Mouse (Mus musculus) stomach, adult 2 months (tissue): ENCODE measurements around the gene Dcaf10. TPM values are rescaled to one million over a fixed set of nuclear protein-coding genes. Genes with fewer than 3 reads are reported as not detected.

Experiments
- polyA plus RNA-seq: library from polyadenylated mRNA; depleted of rRNA; stranded (reverse); fragments of >200 nt; gene quantifications from 2 replicates; pipeline ENCODE4 v1.2.3, GENCODE M21; 2012; rRNA removed

Gene Dcaf10
- polyA plus RNA-seq = 15.6 and 20.0 TPM in 2 replicates

DNA sequence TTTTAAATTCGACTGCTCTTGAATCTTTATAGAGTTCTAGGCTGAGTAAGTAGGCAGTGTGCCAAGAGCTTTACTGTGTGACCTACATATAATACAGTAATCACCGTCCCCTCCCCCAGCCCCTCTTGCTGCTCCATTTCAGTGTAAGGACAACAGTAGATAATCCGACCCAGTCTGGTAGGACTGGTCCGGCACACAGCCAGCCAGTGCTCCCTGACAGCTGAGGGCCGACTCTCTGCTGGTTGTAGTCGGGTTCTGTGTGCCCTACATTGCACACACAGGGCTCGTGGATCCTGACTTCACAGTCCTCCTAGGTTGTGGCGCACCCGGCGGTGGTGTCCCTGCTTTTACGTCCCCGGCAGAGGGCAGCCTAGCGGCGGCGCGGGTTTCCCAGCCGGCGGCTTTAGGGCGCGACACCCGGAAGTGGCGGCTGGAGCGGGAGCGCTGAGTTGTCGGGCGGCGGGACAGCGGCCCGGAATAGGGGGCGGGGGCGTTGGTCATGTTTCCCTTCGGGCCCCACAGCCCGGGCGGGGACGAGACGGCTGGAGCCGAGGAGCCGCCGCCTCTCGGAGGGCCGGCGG is at the start of gene Dcaf10:
TSS of gene Dcaf10 (plus strand) at position 433 of the 581 bp plus-strand sequence.

DNA sequence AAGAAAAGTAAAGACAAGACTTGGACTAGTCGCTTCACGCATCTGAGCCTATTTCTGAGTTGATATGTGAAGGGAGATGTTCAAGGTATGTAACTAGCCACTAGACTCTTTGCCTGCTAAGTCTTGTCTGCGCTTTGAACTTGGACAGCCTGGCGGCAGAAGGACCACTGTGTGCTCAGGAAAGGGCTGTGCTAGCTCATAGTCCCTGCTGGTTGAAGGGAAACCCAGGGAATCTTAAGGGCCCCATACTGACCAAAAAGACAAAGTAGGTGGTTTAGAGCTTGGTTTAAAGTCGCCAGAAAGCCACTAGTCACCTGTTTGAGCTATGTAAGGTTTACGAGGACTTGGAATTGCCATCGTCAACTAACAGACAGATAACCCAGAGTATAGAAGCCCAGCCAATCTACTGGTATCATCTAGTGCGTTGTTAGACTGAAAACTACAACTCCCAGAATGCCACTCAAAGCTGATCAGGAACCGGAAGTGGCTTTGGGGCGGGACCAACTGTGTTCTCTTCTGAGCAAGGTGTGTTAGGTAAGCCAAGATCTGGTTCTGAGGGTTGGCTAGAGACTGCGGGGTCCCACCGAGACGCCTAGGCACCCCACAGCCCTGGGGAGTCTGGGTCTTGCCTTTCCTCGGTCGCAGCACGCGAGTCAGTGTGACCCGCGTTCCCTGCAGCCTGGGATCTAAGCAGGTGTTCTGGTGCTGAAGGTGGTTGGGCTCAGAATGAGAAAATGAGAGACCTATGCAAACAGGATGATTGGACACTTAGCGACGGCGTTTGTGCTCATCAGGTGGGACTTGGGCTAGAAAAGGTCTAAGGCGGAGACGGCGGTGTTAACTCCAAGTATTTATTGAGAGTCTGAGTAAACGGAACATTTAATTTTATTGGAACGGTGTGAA is 45.0 kb upstream of the Dcaf10 start, which contains the start of gene Trmt10b:
TSS of gene Trmt10b (plus strand) at position 466 of the 903 bp plus-strand sequence.

DNA sequence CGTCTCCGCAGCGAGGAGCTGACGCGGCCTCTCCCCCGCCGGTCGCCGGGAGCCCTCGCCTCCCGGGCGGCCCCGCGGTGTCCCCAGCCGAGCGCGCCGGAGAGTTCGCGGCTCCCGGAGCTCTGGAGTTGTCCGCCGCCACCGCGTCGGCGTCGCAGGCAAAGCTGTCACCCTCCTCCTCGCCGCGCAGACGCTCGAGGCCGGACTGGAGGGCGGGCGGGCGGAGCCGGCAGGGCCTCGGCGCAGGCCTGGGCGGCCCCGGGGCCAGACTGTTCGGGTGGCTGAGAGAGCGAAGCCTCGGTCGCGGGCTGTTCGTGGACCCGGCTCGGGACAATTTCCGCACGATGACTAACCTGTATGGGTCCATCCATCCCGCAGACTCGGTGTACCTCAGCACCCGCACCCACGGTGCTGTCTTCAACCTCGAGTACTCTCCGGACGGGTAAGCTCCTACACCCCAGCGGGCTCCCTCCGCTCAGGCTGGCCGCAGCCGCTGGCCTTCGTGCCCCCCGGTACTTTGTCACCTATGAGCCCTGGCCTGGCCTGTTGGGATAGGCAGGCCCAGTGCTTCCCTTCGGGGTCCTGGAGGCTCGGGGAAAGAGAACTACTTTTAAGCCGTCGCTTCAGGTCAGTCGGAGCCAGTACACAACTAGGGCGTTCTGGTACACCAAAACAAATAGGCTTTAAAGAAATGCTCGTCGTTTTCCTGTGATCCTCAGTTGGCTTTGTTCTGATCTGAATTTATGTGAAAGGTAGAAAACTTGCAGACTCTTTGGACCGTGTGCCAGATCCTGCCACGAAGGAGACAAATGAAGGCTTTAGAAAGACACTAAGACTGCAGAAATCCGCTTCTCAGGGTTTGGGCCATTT is 620 bp downstream of the Dcaf10 start, which contains the start of gene Exosc3:
TSS of gene Exosc3 (minus strand) at position 447 of the 870 bp plus-strand sequence.

DNA sequence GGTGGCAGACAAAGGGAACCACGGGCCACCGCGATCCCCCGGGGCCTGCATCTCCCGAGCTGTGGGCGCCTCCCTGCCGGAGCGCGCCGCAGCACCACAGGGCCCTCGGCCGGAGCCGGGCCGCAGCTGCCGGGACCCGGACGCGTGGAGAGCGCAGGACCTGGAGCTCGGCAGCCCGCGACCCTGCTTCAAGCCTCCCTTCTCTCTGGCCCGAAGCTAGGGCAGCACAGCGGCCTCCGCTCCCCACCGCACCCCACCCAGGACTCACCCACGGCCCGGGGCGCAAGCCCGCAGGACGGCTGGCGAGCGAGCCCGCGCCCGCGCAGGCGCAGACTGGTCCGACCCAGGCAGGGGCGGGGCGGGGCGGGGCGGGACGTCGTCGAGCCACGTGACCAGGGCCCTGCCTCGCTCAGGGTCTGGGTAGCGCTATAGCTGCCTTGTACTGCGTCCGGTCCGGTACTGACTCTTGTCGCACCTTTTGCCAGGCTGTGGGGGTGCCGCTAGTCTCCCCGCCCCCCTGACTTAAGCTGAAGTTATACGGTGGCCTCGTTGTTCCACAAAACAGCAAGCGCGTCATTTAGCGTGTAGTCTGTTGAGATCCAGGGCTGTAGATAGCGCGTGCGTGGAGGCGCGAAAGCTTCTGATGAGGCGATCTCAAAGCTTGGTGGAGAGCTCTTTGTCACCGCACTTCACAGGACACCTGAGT is 66.7 kb downstream of the Dcaf10 start, which contains the start of gene Slc25a51:
TSS of gene Slc25a51 (minus strand) at position 340 of the 706 bp plus-strand sequence.

Other genes with a start within 250 kb of the Dcaf10 start
- 28.7 and 32.5 TPM in 2 replicates for gene Tomm5, start 234.0 kb upstream of the Dcaf10 start, polyA plus RNA-seq
- gene Frmpd1, start 157.2 kb upstream of the Dcaf10 start, polyA plus RNA-seq = 1.2 and 1.3 TPM in 2 replicates
- 0.19 and 0.38 TPM in 2 replicates for gene Trmt10b, start 45.0 kb upstream of the Dcaf10 start, polyA plus RNA-seq
- 6.8 and 11.9 TPM in 2 replicates for gene Exosc3, start 631 bp downstream of the Dcaf10 start, polyA plus RNA-seq
- gene Slc25a51, start 66.7 kb downstream of the Dcaf10 start, polyA plus RNA-seq = 24.9 and 27.0 TPM in 2 replicates
- gene Shb, start 190.4 kb downstream of the Dcaf10 start, polyA plus RNA-seq = 20.6 and 35.4 TPM in 2 replicates